Mouse (Mus musculus) midbrain, postnatal 0 days (tissue): ENCODE measurements around the gene Arhgap44. TPM values are rescaled to one million over a fixed set of nuclear protein-coding genes. Genes with fewer than 3 reads are reported as not detected.

Experiments used
- ATAC-seq: fragments of 200-750 bp; cut with Nextera tagmentation; 2 replicates; pipeline ENCODE4 v1.8.0; 2017; ENCODE audit warnings: moderate number of reproducible peaks, mild to moderate bottlenecking, moderate TSS enrichment, moderate library complexity; ENCODE audit not compliant: low FRiP score
- DNase-seq: peaks from one replicate; pipeline ENCODE4 v3.0.0-alpha.2; 2015; ENCODE audit warnings: low spot score
- H3K27ac ChIP-seq: fragments of 300-500 bp; sonication (generic); 2 replicates; pipeline ENCODE4 v1.5.1; 2014; ENCODE audit warnings: low read depth, mild to moderate bottlenecking, low read length, mixed read lengths
- H3K27me3 ChIP-seq: fragments of 300-500 bp; sonication (generic); 2 replicates; pipeline ENCODE4 v1.6.1; 2014; ENCODE audit warnings: low read length, control low read depth, mixed read lengths; ENCODE audit not compliant: insufficient read depth
- H3K36me3 ChIP-seq: fragments of 300-500 bp; sonication (generic); 2 replicates; pipeline ENCODE4 v1.6.1; 2014; ENCODE audit warnings: low read length, control low read depth, mixed read lengths; ENCODE audit not compliant: insufficient read depth
- H3K4me1 ChIP-seq: fragments of 300-500 bp; sonication (generic); 2 replicates; pipeline ENCODE4 v1.6.1; 2014; ENCODE audit warnings: mild to moderate bottlenecking, control low read depth, antibody characterized with exemption, low read length, mixed read lengths; ENCODE audit not compliant: insufficient read depth
- H3K4me2 ChIP-seq: fragments of 300-500 bp; sonication (generic); 2 replicates; pipeline ENCODE4 v1.6.1; 2014; ENCODE audit warnings: low read depth, mild to moderate bottlenecking, low read length, mixed read lengths; ENCODE audit not compliant: poor library complexity, severe bottlenecking
- H3K4me3 ChIP-seq: fragments of 300-500 bp; sonication (generic); 2 replicates; pipeline ENCODE4 v1.5.1; 2014; ENCODE audit warnings: low read depth, mild to moderate bottlenecking, low read length, moderate library complexity
- H3K9ac ChIP-seq: fragments of 300-500 bp; sonication (generic); replicated peaks from 2 replicates; pipeline ENCODE4 v1.6.1; 2014; ENCODE audit warnings: mild to moderate bottlenecking, low read length, moderate library complexity, mixed read lengths; ENCODE audit not compliant: poor library complexity, severe bottlenecking
- H3K9me3 ChIP-seq: fragments of 300-500 bp; sonication (generic); 2 replicates; pipeline ENCODE4 v1.6.1; 2016; ENCODE audit warnings: low read length, control low read depth
- CTCF ChIP-seq: IDR thresholded peaks from 2 replicates; pipeline ENCODE4 v1.5.1; 2016; ENCODE audit warnings: antibody characterized with exemption, mild to moderate bottlenecking
- WGBS: fragments of 180-500 bp; shearing (Covaris S2); extraction: QIAGEN DNeasy Blood & Tissue Kit; methylation state at CpG from one replicate; pipeline ENCODE4 v1.1.7; 2014; 5-methylcytosine and 5-hydroxymethylcytosine counted together
- polyA plus RNA-seq: library from polyadenylated mRNA; unstranded; fragments of >200 nt; fragmentation: Nextera tagmentation; extraction: Ambion mirVana; gene quantifications from 2 replicates; pipeline ENCODE4 v1.2.1, GENCODE M21; 2015
- total RNA-seq: library from RNA; depleted of rRNA; stranded (reverse); fragments of >200 nt; gene quantifications from 2 replicates; pipeline ENCODE4 v1.2.3, GENCODE M21; 2014

Gene Arhgap44
- total and polyA plus RNA-seq, 2 experiments from 2014 or later, result 20.8 to 39.4 TPM

- peak overlapping the region; percentile 83 for H3K4me2 ChIP-seq
- peak overlapping the region; percentile 77 for H3K27ac ChIP-seq
- H3K36me3 ChIP-seq, result no peaks in the 10 kb centered on the region
- H3K27me3 ChIP-seq, result no peaks in the 10 kb centered on the region
- no peaks in the 10 kb centered on the region for H3K9me3 ChIP-seq
- H3K9ac ChIP-seq, result peak overlapping the region; percentile 87
- DNase-seq (peak; percentile 18), ATAC-seq (peak; percentile 64)
- no peak for TF ChIP-seq CTCF
- H3K4me1 ChIP-seq, result peaks cover 14% of the 10 kb centered on the region; the same call in 1 of the 2 replicates
- peak overlapping the region; percentile 91 for H3K4me3 ChIP-seq
- WGBS, result 1% methylated on average over 38 of the region's 49 CpGs
These were observed 637 bp downstream of the Arhgap44 start for GRCm38 (mm10) chr11:65161881-65162766.

GRCm38 (mm10) chr11:65160991-65161880 lies 1.5 kb downstream of the Arhgap44 start:
- Histone ChIP-seq H3K4me2 (peak overlapping the region; percentile 83), H3K4me1 (peaks cover 14% of the 10 kb centered on the region; the same call in 1 of the 2 replicates), H3K27ac (no peak overlapping the region), H3K36me3 (no peaks in the 10 kb centered on the region), H3K27me3 (no peaks in the 10 kb centered on the region), H3K4me3 (peak overlapping the region; percentile 91), H3K9me3 (no peaks in the 10 kb centered on the region), H3K9ac (peak overlapping the region; percentile 87)
- ATAC-seq (no peak), DNase-seq (no peak)
- TF ChIP-seq CTCF, result no peak
- 55% methylated on average over 7 of the region's 7 CpGs for WGBS

GRCm38 (mm10) chr11:65159791-65160190 lies 3.0 kb downstream of the Arhgap44 start, which contains the start of gene 1700086D15Rik:
1700086D15Rik (minus strand) TSS chr11:65159891.
- Histone ChIP-seq H3K36me3 (no peaks in the 10 kb centered on the region), H3K9me3 (no peaks in the 10 kb centered on the region), H3K4me1 (peaks cover 14% of the 10 kb centered on the region; the same call in 1 of the 2 replicates), H3K9ac (no peak within 1 kb of the TSS), H3K4me3 (0 out of 2 replicates have a peak within 1 kb of the TSS, but pooled peaks have one; percentile 91), H3K27ac (no peak within 1 kb of the TSS), H3K27me3 (no peaks in the 10 kb centered on the region), H3K4me2 (peak within 1 kb of the TSS; percentile 83; the same call in 1 of the 2 replicates)
- ATAC-seq (no peak), DNase-seq (no peak)
- TF ChIP-seq CTCF, result no peak
- 96% methylated on average over 5 of the region's 5 CpGs for WGBS

GRCm38 (mm10) chr11:65158658-65158990 lies 4.1 kb downstream of the Arhgap44 start:
- no peak for TF ChIP-seq CTCF
- no peak for DNase-seq
- Histone ChIP-seq H3K4me3 (no peak overlapping the region), H3K36me3 (no peaks in the 10 kb centered on the region), H3K27ac (no peak overlapping the region), H3K4me2 (no peak overlapping the region), H3K9ac (no peak overlapping the region), H3K9me3 (no peaks in the 10 kb centered on the region), H3K27me3 (no peaks in the 10 kb centered on the region), H3K4me1 (peaks cover 14% of the 10 kb centered on the region; the same call in 1 of the 2 replicates)
- WGBS, result 93% methylated on average over 5 of the region's 5 CpGs
- ATAC-seq, result no peak

- peaks cover 14% of the 10 kb centered on the region; the same call in 1 of the 2 replicates for H3K4me1 ChIP-seq
- H3K27me3 ChIP-seq, result no peaks in the 10 kb centered on the region
- no peaks in the 10 kb centered on the region for H3K9me3 ChIP-seq
- H3K4me2 ChIP-seq, result no peak overlapping the region
- no peak overlapping the region for H3K4me3 ChIP-seq
- TF ChIP-seq CTCF, result no peak
- H3K27ac ChIP-seq, result no peak overlapping the region
- no peak for ATAC-seq
- WGBS, result 93% methylated on average over 20 of the region's 20 CpGs
- no peak for DNase-seq
- no peaks in the 10 kb centered on the region for H3K36me3 ChIP-seq
- H3K9ac ChIP-seq, result no peak overlapping the region
These were observed 4.6 kb downstream of the Arhgap44 start for GRCm38 (mm10) chr11:65157966-65158657.
